Mouse (Mus musculus): Measurements from ENCODE around the gene Gm10135.
"Not testable (repeated sequence)": the region's sequence is repeated elsewhere in the genome, so short reads cannot be mapped to it uniquely, and the experiment has no call there.

Gene Gm10135

GRCm38 (mm10) chr5:72974602-72975001 lies at the start of gene Gm10135:
Gene Gm10135 (minus strand): TSS chr5:72974702.
- DNase-seq (ENCODE audit: extremely low read depth, low read depth, low spot score) = no peak

DNA sequence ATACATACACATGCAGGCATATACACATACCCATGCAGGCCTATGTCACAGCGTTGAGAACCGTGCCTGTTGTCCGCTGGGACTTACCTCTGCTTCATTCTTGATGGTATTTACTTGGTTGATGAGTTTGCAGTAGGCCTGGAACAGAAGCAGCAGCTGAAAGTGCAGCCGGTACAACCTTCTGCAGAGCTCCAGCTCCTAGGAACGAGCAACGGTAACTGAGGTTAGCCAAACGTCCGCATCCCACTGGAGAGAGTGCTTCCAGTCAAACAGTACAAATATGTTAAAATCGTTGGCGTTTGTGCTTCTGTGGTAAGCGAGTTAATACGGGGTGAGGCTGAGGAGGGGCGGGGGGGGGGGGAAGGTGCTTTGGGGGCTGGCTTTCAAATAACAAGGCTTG lies 49.3 kb upstream of the Gm10135 start:
- no peak for DNase-seq (ENCODE audit: extremely low read depth, low read depth, low spot score)

DNA sequence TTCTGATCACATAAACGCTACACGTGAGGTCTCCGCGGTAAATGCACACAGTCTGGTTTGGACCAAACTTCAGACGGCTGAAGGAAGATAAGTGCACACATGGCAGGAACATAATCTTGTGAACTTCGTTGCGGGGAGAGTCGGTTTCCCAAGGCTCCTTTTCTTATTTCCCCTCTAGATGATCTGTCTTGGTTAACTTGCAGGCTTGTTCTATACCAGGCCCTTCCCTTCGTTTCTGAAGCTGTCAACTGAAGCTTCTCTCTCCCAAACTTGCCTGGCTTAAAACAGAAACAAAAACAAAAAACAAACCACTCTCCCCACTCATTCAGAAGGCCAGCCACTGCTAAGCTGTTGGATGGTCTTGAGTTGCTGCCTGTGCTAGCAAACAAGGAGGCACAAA lies 40.2 kb upstream of the Gm10135 start:
- no peak for DNase-seq (ENCODE audit: extremely low read depth, low read depth, low spot score)

DNA sequence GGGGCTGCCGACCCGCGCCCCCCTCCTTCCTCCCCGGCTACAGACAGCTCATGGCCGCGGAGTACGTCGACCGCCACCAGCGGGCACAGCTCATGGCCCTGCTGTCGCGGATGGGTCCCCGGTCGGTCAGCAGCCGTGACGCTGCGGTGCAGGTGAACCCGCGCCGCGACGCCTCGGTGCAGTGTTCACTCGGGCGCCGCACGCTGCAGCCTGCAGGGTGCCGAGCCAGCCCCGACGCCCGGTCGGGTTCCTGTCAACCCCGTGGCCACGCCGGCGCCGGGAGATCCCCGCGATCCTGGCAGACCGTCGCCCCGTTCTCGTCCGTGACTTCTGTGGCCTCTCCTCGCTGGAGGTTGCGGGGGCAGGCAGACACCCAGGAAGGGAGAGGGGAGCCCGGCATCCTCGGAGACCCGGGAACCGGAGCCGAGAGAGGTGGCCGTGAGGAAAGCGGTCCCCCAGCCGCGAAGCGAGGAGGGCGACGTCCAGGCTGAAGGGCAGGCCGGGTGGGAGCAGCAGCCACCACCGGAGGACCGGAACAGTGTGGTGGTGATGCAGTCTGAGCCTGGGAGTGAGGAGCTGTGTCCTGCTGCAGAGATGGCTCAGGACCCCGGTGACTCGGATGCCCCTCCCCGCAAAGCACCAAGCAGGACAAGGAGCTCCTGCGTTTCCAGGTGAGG lies 39.2 kb upstream of the Gm10135 start:
- DNase-seq (ENCODE audit: extremely low read depth, low read depth, low spot score) = not testable (repeated sequence)

- DNase-seq (ENCODE audit: extremely low read depth, low read depth, low spot score) = not testable (repeated sequence)
Observed at GRCm38 (mm10) chr5:73012884-73013610, 38.5 kb upstream of the Gm10135 start.

DNA sequence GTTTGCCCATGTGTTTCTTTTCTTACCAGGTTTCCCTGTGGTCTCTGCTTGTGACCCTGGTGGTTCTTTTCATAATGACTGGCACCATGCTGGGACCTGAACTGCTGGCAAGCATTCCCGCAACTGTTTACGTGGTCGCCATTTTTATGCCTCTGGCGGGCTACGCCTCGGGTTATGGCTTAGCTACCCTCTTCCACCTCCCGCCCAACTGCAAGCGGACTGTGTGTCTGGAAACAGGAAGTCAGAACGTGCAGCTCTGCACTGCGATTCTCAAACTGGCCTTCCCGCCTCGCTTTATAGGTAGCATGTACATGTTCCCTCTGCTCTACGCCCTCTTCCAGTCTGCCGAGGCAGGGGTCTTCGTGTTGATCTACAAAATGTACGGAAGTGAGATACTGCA lies 37.3 kb upstream of the Gm10135 start:
- DNase-seq (ENCODE audit: extremely low read depth, low read depth, low spot score) = not testable (repeated sequence)

- DNase-seq (ENCODE audit: extremely low read depth, low read depth, low spot score) = not testable (repeated sequence)
Observed at GRCm38 (mm10) chr5:73008230-73008629, 33.7 kb upstream of the Gm10135 start.

GRCm38 (mm10) chr5:73007582-73007959 lies 33.1 kb upstream of the Gm10135 start:
- no peak for DNase-seq (ENCODE audit: extremely low read depth, low read depth, low spot score)

GRCm38 (mm10) chr5:73006784-73007581 lies 32.5 kb upstream of the Gm10135 start, which contains the start of gene Slc10a4:
Gene Slc10a4 (plus strand): TSS chr5:73006883.
- no peak for DNase-seq (ENCODE audit: extremely low read depth, low read depth, low spot score)

DNA sequence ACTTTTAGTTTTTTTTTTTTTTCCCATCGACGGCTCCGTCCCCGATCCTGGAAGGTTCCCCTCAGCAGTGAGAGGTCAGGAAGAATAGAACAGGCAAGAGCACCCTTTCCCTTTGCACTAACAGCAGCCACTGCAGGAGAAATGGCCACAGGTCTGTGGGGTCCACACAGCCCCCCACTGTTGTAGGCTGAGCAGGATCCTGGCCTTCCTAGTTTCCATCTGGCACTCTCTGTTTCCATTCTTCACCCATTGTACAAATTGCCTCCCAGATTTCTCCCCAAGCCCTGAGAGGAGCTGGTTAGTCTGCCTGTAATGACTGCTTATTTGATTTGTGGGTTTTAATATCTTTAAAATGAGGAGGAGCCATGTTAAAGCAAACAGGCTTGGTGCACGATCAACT lies 29.5 kb upstream of the Gm10135 start:
- DNase-seq (ENCODE audit: extremely low read depth, low read depth, low spot score) = no peak

DNA sequence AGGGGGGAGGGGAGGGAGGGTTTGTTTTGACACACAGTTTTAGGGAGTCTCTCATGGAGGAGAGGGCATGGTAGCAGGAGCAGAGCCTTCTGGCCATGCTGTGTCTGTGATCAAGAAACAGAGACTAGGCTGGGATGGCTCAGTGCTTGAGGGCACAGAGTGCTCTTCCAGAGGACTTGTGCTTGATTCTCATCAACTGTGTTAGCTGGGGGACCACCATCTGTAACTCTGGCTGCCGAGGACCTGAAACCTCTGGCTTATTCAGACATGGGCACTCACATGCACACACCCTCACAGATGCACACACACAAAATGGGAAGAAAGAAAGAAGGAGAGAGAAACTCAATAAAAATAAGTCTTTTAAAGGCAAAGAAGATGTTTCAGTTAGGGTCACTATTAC lies 24.0 kb upstream of the Gm10135 start:
- not testable (repeated sequence) for DNase-seq (ENCODE audit: extremely low read depth, low read depth, low spot score)

DNA sequence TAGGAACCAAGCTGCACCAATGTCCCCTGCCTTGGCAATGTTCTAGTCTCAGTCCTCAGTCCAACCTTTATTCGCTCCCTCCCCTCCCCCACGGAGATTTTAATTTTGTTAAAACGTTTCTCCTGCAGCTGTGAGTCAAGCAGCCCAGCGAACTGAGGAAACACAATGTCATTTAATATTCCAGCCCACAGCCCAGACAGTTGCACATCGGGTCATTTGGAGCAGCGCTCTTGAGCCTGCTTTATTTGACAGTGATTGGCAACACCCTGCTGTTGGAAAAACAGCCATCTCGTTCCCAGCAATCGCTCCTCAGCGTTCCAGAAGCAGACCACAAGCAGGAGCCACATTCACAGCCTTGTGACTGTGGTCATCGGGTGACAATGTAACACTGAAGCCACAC lies 20.9 kb upstream of the Gm10135 start:
- DNase-seq (ENCODE audit: extremely low read depth, low read depth, low spot score) = no peak

- DNase-seq (ENCODE audit: extremely low read depth, low read depth, low spot score) = no peak
Observed at GRCm38 (mm10) chr5:72994928-72995327, 20.4 kb upstream of the Gm10135 start.

DNA sequence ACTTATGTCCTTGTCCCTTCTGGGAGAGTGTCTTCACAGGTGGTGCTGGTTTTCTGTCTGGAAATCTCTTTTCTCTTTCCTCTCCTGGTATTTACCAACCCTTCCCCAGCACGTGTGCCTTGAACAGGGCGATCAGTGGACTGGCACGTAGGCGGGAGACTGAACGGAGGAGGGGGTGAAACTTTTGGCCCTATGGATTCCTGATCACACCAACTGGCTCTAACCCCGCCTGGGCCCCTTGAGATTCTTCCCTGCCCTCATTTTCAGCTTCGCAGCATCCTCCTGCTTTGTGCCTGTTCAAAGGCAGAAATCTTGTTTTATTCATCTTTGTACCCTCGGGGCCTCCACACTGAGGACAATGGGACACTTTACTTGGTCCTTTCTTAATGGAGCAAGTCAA lies 19.9 kb upstream of the Gm10135 start:
- no peak for DNase-seq (ENCODE audit: extremely low read depth, low read depth, low spot score)

DNA sequence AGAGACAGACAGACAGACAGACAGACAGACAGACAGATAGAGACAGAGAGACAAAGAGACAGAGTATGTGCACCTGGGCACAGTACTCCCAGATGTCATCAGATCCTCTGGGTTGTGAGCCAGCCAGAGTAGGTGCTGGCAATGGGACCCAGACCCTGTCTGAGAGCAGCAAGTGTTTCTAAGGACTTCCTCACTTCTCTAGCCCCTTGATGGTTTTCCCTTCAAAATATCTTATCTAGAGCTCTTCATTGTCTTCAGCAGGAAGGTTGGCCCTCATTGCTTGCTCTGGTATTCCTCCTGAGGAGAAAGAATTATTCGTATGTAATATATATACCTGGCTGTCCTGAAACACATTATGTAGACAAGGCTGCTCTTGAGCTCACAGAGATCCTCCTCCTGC lies 18.0 kb upstream of the Gm10135 start:
- no peak for DNase-seq (ENCODE audit: extremely low read depth, low read depth, low spot score)

DNA sequence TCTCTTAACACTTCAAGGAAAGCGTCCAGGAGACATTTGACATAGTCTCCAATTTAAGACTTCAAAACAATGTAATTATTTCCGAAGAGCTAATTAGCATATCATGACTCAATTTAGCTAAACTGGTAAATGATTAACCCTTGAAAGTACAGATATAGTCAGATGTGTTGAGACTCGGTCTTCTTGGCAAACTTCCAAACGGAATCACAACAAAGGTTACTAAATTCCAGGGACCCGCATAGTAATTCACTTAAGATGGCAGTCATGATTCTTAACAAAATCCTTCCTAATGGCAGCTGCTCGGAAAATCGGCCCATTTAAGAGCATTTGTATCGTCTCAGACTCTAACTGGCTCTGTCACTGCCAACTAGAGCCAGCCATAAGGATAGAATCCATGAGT lies 15.3 kb upstream of the Gm10135 start:
- no peak for DNase-seq (ENCODE audit: extremely low read depth, low read depth, low spot score)

DNA sequence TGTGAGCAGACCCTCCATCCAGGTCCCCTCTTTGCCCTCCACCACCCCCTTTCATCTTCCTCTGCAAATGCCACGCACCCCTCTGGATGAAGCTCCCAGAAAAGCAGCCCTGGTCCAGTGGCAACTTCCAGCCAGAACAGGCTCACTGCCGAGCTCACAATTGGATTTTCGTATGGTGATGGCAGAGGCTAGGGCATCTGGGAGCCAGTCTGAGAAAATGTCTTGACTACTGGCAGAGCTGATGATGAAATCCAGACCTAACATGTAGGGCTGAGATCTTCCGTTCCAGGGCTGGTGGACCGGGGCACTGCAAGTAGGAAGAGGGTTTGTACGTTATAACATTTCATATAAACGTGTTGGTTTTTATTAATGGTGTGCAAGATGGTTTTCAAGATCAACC lies 13.3 kb upstream of the Gm10135 start:
- DNase-seq (ENCODE audit: extremely low read depth, low read depth, low spot score) = no peak

GRCm38 (mm10) chr5:72984091-72984490 lies 9.6 kb upstream of the Gm10135 start:
- no peak for DNase-seq (ENCODE audit: extremely low read depth, low read depth, low spot score)

GRCm38 (mm10) chr5:72976539-72976938 lies 2.0 kb upstream of the Gm10135 start:
- peak; percentile 72 for DNase-seq (ENCODE audit: extremely low read depth, low read depth, low spot score)

DNA sequence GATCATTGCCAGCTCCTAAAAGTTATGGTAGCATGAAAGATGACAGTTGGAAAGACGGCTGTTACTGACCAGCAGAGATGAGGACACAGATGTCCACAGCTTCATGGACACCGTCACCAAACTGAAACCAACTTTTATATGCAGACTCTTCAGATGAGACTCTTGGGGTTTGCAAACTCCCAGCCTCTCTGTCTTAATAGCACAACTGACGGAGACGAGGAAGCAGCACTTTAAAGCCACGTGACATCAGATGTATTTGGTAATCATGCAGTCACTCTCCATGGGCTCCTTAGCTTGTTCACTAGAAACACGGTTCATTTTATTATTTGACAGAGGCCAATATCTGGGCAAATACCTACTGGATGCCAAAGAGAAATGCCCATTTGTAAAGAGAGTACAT lies 1.5 kb upstream of the Gm10135 start:
- no peak for DNase-seq (ENCODE audit: extremely low read depth, low read depth, low spot score)

DNA sequence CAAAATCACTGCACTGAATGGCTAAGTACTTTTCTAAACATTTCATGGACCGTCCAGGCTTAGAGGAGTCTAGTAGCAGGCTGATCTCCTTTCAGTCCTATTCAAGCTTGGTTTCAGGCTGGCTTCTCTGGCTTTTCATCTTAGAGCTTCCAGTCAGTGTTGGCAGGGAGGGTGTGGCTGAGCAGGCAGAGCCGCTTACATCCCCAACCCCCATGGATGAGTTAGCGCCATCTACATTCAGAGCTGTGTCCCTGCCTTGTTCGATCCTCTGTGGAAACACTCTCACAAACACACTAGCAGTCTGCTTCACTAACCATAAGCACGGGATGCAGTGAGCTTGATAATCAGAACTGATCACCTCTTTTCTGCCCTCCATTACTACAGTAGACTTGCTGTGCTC lies 1.6 kb downstream of the Gm10135 start:
- DNase-seq (ENCODE audit: extremely low read depth, low read depth, low spot score) = no peak

GRCm38 (mm10) chr5:72972435-72972834 lies 2.1 kb downstream of the Gm10135 start:
- no peak for DNase-seq (ENCODE audit: extremely low read depth, low read depth, low spot score)

Data from fat pad, adult 2 months (tissue).